Mouse (Mus musculus) limb, embryonic 11.5 days (tissue): ENCODE data around the gene Ankdd1a. TPM values are rescaled to one million over a fixed set of nuclear protein-coding genes. Genes with fewer than 3 reads are reported as not detected.

Experiments used
- ATAC-seq: fragments of 200-750 bp; cut with Nextera tagmentation; 2 replicates; pipeline ENCODE4 v1.8.0; 2017; ENCODE audit warnings: low read depth; ENCODE audit not compliant: insufficient number of reproducible peaks, low FRiP score, low TSS enrichment
- DNase-seq: peaks from one replicate; pipeline ENCODE4 v3.0.0-alpha.2; 2015; ENCODE audit warnings: low spot score
- H3K27ac ChIP-seq: fragments of 300-500 bp; sonication (generic); replicated peaks from 2 replicates; pipeline ENCODE4 v1.5.1; 2014; ENCODE audit warnings: low read depth, mild to moderate bottlenecking, low read length
- H3K27me3 ChIP-seq: fragments of 300-500 bp; sonication (generic); 2 replicates; pipeline ENCODE4 v1.6.1; 2014; ENCODE audit warnings: mild to moderate bottlenecking, low read length, mixed read lengths; ENCODE audit not compliant: control insufficient read depth, insufficient read depth
- H3K36me3 ChIP-seq: fragments of 300-500 bp; sonication (generic); 2 replicates; pipeline ENCODE4 v1.6.1; 2014; ENCODE audit warnings: mild to moderate bottlenecking, low read length, moderate library complexity, mixed read lengths; ENCODE audit not compliant: control insufficient read depth, insufficient read depth
- H3K4me1 ChIP-seq: fragments of 300-500 bp; sonication (generic); 2 replicates; pipeline ENCODE4 v1.6.1; 2014; ENCODE audit warnings: low read length, mixed read lengths; ENCODE audit not compliant: control insufficient read depth, insufficient read depth
- H3K4me2 ChIP-seq: fragments of 300-500 bp; sonication (generic); 2 replicates; pipeline ENCODE4 v1.6.1; 2014; ENCODE audit warnings: low read depth, mild to moderate bottlenecking, moderate library complexity; ENCODE audit not compliant: severe bottlenecking
- H3K4me3 ChIP-seq: fragments of 300-500 bp; sonication (generic); 2 replicates; pipeline ENCODE4 v1.5.1; 2014; ENCODE audit warnings: low read depth, low read length
- H3K9ac ChIP-seq: fragments of 300-500 bp; sonication (generic); 2 replicates; pipeline ENCODE4 v1.6.1; 2014; ENCODE audit warnings: mild to moderate bottlenecking, low read length
- H3K9me3 ChIP-seq: fragments of 300-500 bp; sonication (generic); 2 replicates; pipeline ENCODE4 v1.6.1; 2016; ENCODE audit warnings: low read length; ENCODE audit not compliant: control insufficient read depth
- WGBS: fragments of 180-500 bp; shearing (Covaris S2); extraction: QIAGEN DNeasy Blood & Tissue Kit; methylation state at CpG from one replicate; pipeline ENCODE4 v1.1.7; 2014; 5-methylcytosine and 5-hydroxymethylcytosine counted together
- polyA plus RNA-seq: library from polyadenylated mRNA; unstranded; fragments of >200 nt; fragmentation: Nextera tagmentation; extraction: Ambion mirVana; gene quantifications from 2 replicates; pipeline ENCODE4 v1.2.1, GENCODE M21; 2014

The Ankdd1a gene
- polyA plus RNA-seq, 1 experiment from 2014 or later, result not detected

- Histone ChIP-seq H3K4me3 (no peak overlapping the region), H3K4me2 (no peak overlapping the region), H3K9me3 (no peaks in the 10 kb centered on the region), H3K4me1 (no peaks in the 10 kb centered on the region), H3K27ac (no peak overlapping the region), H3K36me3 (peaks cover 18% of the 10 kb centered on the region), H3K27me3 (no peaks in the 10 kb centered on the region), H3K9ac (no peak overlapping the region)
- ATAC-seq (no peak), DNase-seq (no peak)
- WGBS, result 86% methylated on average over 8 of the region's 8 CpGs
Measured at GRCm38 (mm10) chr9:65479158-65479557, 40.8 kb downstream of the Ankdd1a start.

- ATAC-seq (no peak), DNase-seq (no peak)
- Histone ChIP-seq H3K9ac (no peak overlapping the region), H3K4me2 (no peak overlapping the region), H3K4me1 (no peaks in the 10 kb centered on the region), H3K27ac (no peak overlapping the region), H3K9me3 (no peaks in the 10 kb centered on the region), H3K4me3 (no peak overlapping the region), H3K36me3 (peaks cover 7% of the 10 kb centered on the region; the same call in 1 of the 2 replicates), H3K27me3 (no peaks in the 10 kb centered on the region)
- 86% methylated on average over 4 of the region's 4 CpGs for WGBS
Measured at GRCm38 (mm10) chr9:65472769-65473168, 47.2 kb downstream of the Ankdd1a start.

GRCm38 (mm10) chr9:65467686-65468085 lies 52.3 kb downstream of the Ankdd1a start:
- 71% methylated on average over 11 of the region's 11 CpGs for WGBS
- DNase-seq, result no peak
- no peak overlapping the region for H3K27ac ChIP-seq
- peaks cover 4% of the 10 kb centered on the region; the same call in 1 of the 2 replicates for H3K36me3 ChIP-seq
- no peaks in the 10 kb centered on the region for H3K9me3 ChIP-seq
- H3K4me3 ChIP-seq, result no peak overlapping the region
- ATAC-seq, result no peak
- no peaks in the 10 kb centered on the region for H3K27me3 ChIP-seq
- no peak overlapping the region for H3K9ac ChIP-seq
- no peak overlapping the region for H3K4me2 ChIP-seq
- no peaks in the 10 kb centered on the region for H3K4me1 ChIP-seq

GRCm38 (mm10) chr9:65465241-65465640 lies 54.8 kb downstream of the Ankdd1a start:
- DNase-seq (no peak), ATAC-seq (no peak)
- Histone ChIP-seq H3K4me3 (no peak overlapping the region), H3K9me3 (no peaks in the 10 kb centered on the region), H3K36me3 (0 out of 2 replicates have a peak, but pooled peaks cover 2% of the 10 kb centered on the region), H3K27ac (no peak overlapping the region), H3K4me2 (no peak overlapping the region), H3K4me1 (peaks cover 7% of the 10 kb centered on the region; the same call in 1 of the 2 replicates), H3K27me3 (no peaks in the 10 kb centered on the region), H3K9ac (no peak overlapping the region)
- 90% methylated on average over 2 of the region's 2 CpGs for WGBS

GRCm38 (mm10) chr9:65464161-65464560 lies 55.8 kb downstream of the Ankdd1a start:
- Histone ChIP-seq H3K4me3 (no peak overlapping the region), H3K4me2 (no peak overlapping the region), H3K27ac (no peak overlapping the region), H3K36me3 (0 out of 2 replicates have a peak, but pooled peaks cover 2% of the 10 kb centered on the region), H3K4me1 (peaks cover 9% of the 10 kb centered on the region; the same call in 1 of the 2 replicates), H3K27me3 (no peaks in the 10 kb centered on the region), H3K9me3 (no peaks in the 10 kb centered on the region), H3K9ac (no peak overlapping the region)
- ATAC-seq, result no peak
- 92% methylated on average over 6 of the region's 6 CpGs for WGBS
- no peak for DNase-seq

GRCm38 (mm10) chr9:65462544-65462943 lies 57.4 kb downstream of the Ankdd1a start:
- WGBS, result 80% methylated on average over 5 of the region's 5 CpGs
- no peaks in the 10 kb centered on the region for H3K9me3 ChIP-seq
- DNase-seq, result no peak
- no peak overlapping the region for H3K4me3 ChIP-seq
- 0 out of 2 replicates have a peak, but pooled peaks cover 2% of the 10 kb centered on the region for H3K36me3 ChIP-seq
- no peak for ATAC-seq
- H3K27me3 ChIP-seq, result no peaks in the 10 kb centered on the region
- H3K4me1 ChIP-seq, result peaks cover 9% of the 10 kb centered on the region; the same call in 1 of the 2 replicates
- no peak overlapping the region for H3K27ac ChIP-seq
- H3K9ac ChIP-seq, result no peak overlapping the region
- H3K4me2 ChIP-seq, result no peak overlapping the region

GRCm38 (mm10) chr9:65460732-65461442 lies 59.1 kb downstream of the Ankdd1a start, which contains the start of gene Spg21:
Spg21 (plus strand) TSS chr9:65460947.
- Histone ChIP-seq H3K4me2 (peak within 1 kb of the TSS; percentile 53), H3K36me3 (no peaks in the 10 kb centered on the region), H3K27ac (peak within 1 kb of the TSS; percentile 72), H3K27me3 (no peaks in the 10 kb centered on the region), H3K4me1 (peaks cover 9% of the 10 kb centered on the region; the same call in 1 of the 2 replicates), H3K9ac (peak within 1 kb of the TSS; percentile 71), H3K9me3 (no peaks in the 10 kb centered on the region), H3K4me3 (peak within 1 kb of the TSS; percentile 86)
- peak; percentile 92 for ATAC-seq
- WGBS, result under 1% methylated on average over 53 of the region's 53 CpGs
- peak; percentile 98 for DNase-seq

- ATAC-seq (no peak), DNase-seq (no peak)
- Histone ChIP-seq H3K4me3 (peak overlapping the region; percentile 86; the same call in 1 of the 2 replicates), H3K4me1 (peaks cover 9% of the 10 kb centered on the region; the same call in 1 of the 2 replicates), H3K9ac (peak overlapping the region; percentile 27; the same call in 1 of the 2 replicates), H3K9me3 (no peaks in the 10 kb centered on the region), H3K36me3 (no peaks in the 10 kb centered on the region), H3K27ac (no peak overlapping the region), H3K27me3 (no peaks in the 10 kb centered on the region), H3K4me2 (peak overlapping the region; percentile 53)
- 54% methylated on average over 3 of the region's 3 CpGs for WGBS
Measured at GRCm38 (mm10) chr9:65460198-65460597, 59.8 kb downstream of the Ankdd1a start.
